Mouse (Mus musculus) cerebellum, adult 2 months (tissue): ENCODE measurements around the gene Gm8297. TPM values are rescaled to one million over a fixed set of nuclear protein-coding genes. Genes with fewer than 3 reads are reported as not detected.
"Not testable (repeated sequence)": the region's sequence is repeated elsewhere in the genome, so short reads cannot be mapped to it uniquely, and the experiment has no call there.

Experiments
- DNase-seq, 2 experiments: peaks; one replicate each; pipeline ENCODE4 v3.0.0; 2021
- H3K27ac ChIP-seq: fragments of 200-500 bp; 2 replicates; pipeline ENCODE4 v1.5.1; 2012; ENCODE audit warnings: low read length, control low read depth, inconsistent platforms; ENCODE audit not compliant: insufficient read depth
- H3K27me3 ChIP-seq: fragments of 200-500 bp; 2 replicates; pipeline ENCODE4 v1.6.1; 2012; ENCODE audit warnings: inconsistent platforms, mild to moderate bottlenecking, low read length, moderate library complexity; ENCODE audit not compliant: control insufficient read depth, insufficient read depth
- H3K4me1 ChIP-seq: fragments of 200-500 bp; 2 replicates; pipeline ENCODE4 v1.6.1; 2011; ENCODE audit warnings: low read length; ENCODE audit not compliant: control insufficient read depth, insufficient read depth
- H3K4me3 ChIP-seq: fragments of 200-500 bp; replicated peaks from 2 replicates; pipeline ENCODE3; 2011; ENCODE audit warnings: mild to moderate bottlenecking, low read depth, low read length, control low read depth; ENCODE audit not compliant: insufficient read depth
- WGBS: fragments of 180-500 bp; shearing (Covaris S2); methylation state at CpG from one replicate; pipeline ENCODE4 v1.1.7; 2018; 5-methylcytosine and 5-hydroxymethylcytosine counted together
- polyA plus RNA-seq: library from polyadenylated mRNA; depleted of rRNA; stranded (reverse); fragments of >200 nt; gene quantifications from 2 replicates; pipeline ENCODE4 v1.2.3, GENCODE M21; 2012; rRNA removed

Gene Gm8297
- not detected in 2 replicates for polyA plus RNA-seq

- not testable (repeated sequence) for H3K4me3 ChIP-seq, H3K27me3 ChIP-seq, DNase-seq, H3K27ac ChIP-seq, H3K4me1 ChIP-seq
Observed at GRCm38 (mm10) chr14:4983635-4984034, at the start of gene Gm8297. TSS of gene Gm8297 (plus strand) at chr14:4983935.

GRCm38 (mm10) chr14:5015591-5015990, 31.9 kb downstream of the Gm8297 start, which contains the start of gene Gm3298:
TSS of gene Gm3298 (plus strand) at chr14:5015891.
- WGBS = 69% methylated on average over 1 of the region's 2 CpGs
- not testable (repeated sequence) for DNase-seq, H3K4me3 ChIP-seq, H3K27me3 ChIP-seq, H3K27ac ChIP-seq, H3K4me1 ChIP-seq

Other genes starting within 250 kb of the Gm8297 start
- not detected in 2 replicates for gene Gm9602, start 207.6 kb upstream of the Gm8297 start, polyA plus RNA-seq
- not detected in 2 replicates for gene Gm3269, start 145.8 kb upstream of the Gm8297 start, polyA plus RNA-seq
- gene Gm3264, start 128.4 kb upstream of the Gm8297 start, polyA plus RNA-seq = 0.19 and 0.88 TPM in 2 replicates
- 0.25 TPM in 1 of 2 replicates, not detected in the other for gene Gm3278, start 91.5 kb upstream of the Gm8297 start, polyA plus RNA-seq
- gene Gm3298, start 32.0 kb downstream of the Gm8297 start, polyA plus RNA-seq = 0.27 TPM in 1 of 2 replicates, not detected in the other
- gene 4930555G01Rik, start 66.7 kb downstream of the Gm8297 start, polyA plus RNA-seq = not detected in 2 replicates
- gene Gm8281, start 87.1 kb downstream of the Gm8297 start, polyA plus RNA-seq = 1.9 and 2.5 TPM in 2 replicates
- gene Gm8279, start 147.6 kb downstream of the Gm8297 start, polyA plus RNA-seq = not detected in 2 replicates
- gene Gm3317, start 180.6 kb downstream of the Gm8297 start, polyA plus RNA-seq = not detected in 2 replicates
- not detected in 2 replicates for gene Gm8271, start 201.9 kb downstream of the Gm8297 start, polyA plus RNA-seq